Mouse (Mus musculus) c-Kit-positive CD71-positive TER-119-positive erythroid progenitor cells, embryonic 14.5 days (primary cell): Measurements from ENCODE around the gene Zfp653.

Experiments used
- DNase-seq: peaks from one replicate; pipeline ENCODE4 v3.0.0-alpha.2; 2013; ENCODE audit warnings: low spot score

Zfp653 gene

DNA sequence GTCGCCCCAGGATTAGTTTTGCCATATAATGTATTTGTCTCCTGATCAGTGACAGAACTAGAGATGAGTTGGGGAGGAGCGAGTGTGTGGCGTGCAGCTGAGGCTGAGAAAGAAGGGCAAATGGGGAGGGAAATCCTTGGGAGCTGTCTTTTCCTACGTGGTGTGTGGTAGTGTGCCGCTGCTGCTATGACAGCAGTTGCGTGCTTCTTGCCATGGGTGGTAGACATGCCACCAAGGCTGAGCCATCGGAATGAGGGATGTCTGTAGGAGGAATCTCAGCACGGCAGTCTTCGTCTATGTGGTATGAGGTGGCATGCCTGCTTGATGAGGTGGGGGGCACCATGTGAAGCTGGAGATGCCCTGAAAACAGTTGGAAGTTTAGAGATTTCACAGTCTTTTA is 40.8 kb downstream of the Zfp653 start:
- no peak for DNase-seq

DNA sequence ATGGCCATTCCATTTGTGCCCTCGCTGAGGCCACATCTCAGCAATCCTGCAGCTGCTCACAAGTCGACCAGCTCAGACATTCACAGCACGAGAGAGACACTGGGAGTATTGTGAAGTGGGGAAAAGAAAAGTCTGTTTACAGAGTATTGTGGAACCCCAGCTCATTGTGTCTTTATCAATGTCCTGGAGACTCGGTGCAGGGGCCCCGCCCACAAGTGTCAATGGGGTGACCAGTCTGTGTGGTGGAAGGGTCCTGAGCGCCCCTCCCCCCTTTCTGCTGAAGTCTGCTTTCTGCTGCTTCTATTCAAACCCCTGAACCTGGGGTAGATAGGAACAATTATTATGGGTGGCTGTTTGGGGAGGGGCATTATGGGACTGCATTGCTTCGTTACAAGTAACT is 42.7 kb downstream of the Zfp653 start:
- DNase-seq, result no peak

DNA sequence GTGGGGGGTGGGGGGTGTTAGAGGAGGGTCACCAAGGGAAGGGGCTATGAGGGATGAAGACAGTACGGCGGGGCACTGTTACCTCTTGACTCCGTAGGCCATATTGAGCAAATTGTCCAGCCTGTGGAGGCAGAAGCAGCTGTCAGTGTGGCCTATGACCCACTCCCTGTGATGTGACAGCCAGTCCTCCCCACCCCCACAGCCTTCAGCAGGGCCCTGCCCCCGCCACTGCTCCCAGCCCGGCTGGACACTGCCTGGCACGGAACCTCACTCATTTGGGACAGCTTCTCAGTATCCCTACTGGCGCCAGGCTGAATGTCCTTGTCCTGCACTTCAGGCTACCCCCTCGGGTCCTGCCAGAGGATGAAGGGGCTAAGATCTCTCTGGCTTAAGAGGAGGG is 46.6 kb downstream of the Zfp653 start:
- no peak for DNase-seq

DNA sequence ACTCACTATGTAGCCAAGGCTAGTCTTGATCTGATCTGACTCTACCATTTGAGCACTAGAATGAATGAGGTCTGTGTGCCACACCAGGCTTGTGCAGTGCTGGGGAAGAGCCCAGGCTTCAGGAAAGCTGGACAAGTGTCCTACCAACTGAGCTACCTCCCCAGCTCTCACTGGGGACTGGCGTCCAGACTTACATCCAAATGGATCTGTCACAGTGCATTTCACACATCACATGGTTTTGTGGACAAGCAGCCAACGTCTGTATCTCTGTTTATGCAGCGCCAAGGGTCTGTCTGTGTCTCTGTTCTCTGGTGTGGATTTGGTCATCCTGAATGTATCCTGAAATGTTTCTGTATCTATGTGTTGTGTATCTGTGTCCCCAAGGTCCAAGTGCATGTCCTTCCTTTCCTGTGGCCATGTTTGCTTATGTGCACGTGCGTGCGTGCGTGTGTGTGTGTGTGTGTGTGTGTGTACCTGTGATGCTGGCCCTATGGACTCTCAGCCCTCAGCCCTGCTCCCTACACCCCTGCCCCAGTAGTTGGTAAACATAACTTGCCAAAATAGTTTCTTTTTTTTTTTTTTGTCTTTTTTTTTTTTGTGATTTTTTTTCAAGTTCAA is 53.9 kb downstream of the Zfp653 start:
- DNase-seq, result no peak

DNA sequence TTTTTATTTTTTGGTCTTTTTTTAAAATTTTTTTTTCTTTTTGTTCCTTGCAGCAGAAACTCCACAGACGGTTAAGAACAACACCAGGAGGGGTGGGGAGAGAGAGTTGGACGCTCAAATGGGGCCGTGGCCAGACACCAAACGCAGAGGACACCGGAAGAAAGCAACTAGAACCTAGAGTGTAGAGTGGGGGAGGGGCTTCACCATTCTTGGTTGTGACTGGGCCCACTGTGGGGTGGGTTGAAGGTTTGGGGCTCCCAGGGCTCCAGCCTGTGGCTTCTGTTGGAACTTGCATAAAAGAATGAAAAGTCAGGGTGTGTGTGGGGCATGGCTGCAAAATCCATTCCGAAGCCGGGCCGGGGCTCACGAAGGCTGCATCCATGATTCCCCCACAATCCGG is 54.9 kb downstream of the Zfp653 start:
- no peak for DNase-seq

DNA sequence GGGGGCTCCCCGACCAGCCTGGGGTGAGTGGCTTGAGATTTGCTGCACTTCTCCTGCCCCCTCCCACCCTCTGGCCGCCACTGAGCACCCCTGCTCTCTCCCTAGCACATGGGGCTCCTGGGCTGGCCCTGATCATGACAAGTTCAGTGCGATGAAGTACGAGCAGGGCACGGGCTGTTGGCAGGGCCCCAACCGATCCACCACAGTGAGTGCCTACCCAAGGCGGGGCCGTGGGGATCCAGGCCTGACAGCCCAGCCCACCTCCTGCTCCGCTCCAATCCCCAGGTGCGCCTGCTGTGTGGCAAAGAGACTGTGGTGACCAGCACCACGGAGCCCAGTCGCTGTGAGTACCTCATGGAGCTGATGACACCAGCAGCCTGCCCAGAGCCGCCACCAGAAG is 58.4 kb downstream of the Zfp653 start:
- DNase-seq, result no peak

DNA sequence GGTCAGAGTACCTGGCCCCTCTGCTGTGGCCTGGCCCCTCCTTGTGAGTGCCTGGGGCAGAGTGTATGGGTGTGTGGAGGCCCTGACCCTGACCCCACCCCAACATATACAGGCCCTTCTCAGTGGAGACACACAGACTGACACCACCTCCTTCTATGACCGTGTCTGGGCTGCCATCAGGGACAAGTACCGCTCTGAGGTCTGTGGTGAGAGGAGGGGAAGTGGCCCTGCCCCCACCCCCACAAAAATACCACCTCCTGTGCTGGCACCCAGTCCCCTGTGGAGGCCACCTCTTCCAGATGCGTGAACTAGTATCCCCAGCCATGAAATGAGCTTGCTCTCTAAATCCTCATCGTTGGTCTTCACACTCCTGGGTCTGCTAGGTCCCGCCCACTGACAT is 60.1 kb downstream of the Zfp653 start:
- no peak for DNase-seq
